Mouse (Mus musculus) layer of hippocampus, adult 9-10 months (tissue): ENCODE measurements around the gene Zfp865.

ENCODE experiments used
- DNase-seq: peaks from one replicate; pipeline ENCODE4 v3.0.0; 2022; ENCODE audit warnings: low spot score

The Zfp865 gene

DNA sequence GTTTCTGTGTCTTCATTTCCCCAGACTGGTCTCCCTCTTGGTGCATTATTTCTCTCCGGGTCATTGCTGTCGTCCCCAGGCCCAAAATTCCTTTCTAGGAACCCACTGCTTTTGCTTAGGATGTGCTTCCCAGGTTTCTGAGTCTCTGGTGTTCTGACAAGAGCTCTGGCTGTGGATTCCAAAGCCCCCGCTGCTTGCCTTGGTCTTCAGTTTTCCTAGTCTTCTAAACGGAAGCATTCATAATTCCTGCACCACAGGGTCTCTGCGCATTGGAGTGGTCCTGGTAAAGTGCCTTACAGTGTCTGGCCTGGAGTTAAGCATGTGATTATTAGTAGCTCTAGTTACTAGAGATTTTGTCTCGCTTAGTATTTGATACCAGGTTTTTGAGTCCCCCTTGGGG, 60.6 kb downstream of the Zfp865 start:
- no peak for DNase-seq

DNA sequence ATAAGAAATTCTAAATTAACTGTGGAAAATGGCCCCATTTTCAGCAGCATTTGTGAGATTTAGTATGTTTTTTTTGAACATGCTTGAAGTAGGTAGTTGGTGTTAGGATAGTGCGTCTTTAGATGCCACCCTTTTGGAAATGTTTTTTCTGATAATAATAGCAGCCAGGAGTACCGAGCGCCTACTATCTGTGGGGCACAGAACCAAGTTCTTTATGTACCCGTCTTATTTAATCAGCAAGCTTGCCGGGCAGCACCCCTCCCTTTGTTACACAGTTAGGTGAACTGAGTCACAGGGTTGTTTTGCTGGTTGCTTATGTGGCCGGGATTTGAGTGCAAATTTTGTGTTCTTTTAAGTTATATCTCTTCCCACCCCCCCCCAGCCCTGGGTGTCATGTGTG, 61.1 kb downstream of the Zfp865 start:
- DNase-seq: no peak

DNA sequence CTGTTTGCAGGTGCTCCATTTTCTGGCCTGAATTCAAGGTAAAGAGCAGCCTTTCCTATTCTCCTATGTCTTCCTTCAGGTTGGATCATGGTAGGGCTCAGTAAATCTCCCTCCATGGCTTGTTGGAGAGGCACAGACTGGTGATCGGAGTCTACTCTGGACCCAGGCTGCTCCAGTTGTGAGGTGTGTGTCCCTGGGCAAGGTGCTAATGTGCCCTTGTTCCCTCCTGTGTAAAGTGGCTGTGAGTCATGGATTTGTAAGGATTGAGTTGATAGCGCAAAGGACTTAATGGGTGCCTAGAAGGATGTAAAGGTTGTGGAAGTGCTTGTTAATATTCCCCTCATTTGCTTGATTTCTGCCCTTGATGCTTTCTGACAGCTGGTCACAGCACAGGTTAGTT, 61.8 kb downstream of the Zfp865 start:
- DNase-seq: no peak

DNA sequence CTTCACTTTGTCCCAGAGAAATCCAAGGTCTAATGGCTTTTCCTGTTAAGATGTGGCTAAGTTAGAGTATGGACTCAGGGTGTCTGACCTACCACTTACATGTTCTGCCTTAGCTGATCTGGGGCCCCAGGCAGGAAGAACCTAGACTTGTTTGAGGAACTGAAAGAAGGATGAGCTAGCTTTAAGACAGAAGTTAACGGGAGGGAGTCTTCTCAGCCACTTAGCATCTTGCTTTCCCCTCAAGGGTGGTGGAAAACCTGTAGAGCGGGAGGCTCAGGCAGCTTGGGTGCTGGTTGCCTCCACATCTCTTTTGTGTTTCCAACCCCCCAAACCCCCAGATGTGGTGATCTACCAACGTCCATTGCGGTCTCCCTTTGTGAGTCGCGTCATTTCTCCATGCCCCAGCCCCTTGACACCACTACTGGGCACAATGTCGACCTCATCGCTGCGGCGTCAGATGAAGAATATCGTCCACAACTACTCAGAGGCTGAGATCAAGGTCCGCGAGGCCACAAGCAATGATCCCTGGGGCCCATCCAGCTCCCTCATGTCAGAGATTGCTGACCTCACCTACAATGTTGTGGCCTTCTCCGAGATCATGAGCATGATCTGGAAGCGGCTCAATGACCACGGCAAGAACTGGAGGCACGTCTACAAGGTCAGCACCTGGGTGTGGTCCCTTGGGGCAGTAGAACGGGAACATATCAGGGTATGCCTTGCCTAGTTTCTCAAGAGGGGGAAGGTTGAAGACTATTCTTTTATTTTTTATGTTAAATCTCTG, 63.3 kb downstream of the Zfp865 start:
- DNase-seq: no peak

DNA sequence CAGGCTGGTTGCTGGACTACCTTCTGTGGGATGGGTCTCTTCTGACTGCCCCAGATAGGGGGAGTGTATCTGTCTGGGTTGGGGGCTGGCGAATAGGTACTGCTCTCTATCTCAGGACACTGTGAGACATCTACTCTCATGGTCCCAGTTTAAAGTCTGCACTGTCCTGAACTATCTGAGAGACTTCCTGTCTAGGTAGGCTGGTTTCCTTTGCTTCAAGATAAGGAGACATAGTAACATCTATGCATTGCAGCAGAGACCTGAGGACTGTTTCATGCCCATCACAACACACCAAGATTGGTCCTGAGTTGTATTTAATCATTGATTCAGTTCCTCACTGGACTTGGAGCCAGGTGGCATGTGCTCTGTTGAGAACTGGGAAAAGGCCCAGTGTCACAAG, 65.3 kb downstream of the Zfp865 start:
- no peak for DNase-seq
